Mouse (Mus musculus) limb, embryonic 13.5 days (tissue): ENCODE data around the gene Rilpl1. TPM values are rescaled to one million over a fixed set of nuclear protein-coding genes. Genes with fewer than 3 reads are reported as not detected.
"Not testable (repeated sequence)": the region's sequence is repeated elsewhere in the genome, so short reads cannot be mapped to it uniquely, and the experiment has no call there.

ENCODE experiments used
- ATAC-seq: fragments of 200-750 bp; cut with Nextera tagmentation; 2 replicates; pipeline ENCODE4 v1.8.0; 2017; ENCODE audit warnings: low read depth, moderate number of reproducible peaks, moderate TSS enrichment; ENCODE audit not compliant: low FRiP score
- H3K27ac ChIP-seq: fragments of 300-500 bp; sonication (generic); 2 replicates; pipeline ENCODE4 v1.5.1; 2015; ENCODE audit warnings: inconsistent platforms, mild to moderate bottlenecking, moderate library complexity
- H3K27me3 ChIP-seq: fragments of 300-500 bp; sonication (generic); 2 replicates; pipeline ENCODE4 v1.6.1; 2015; ENCODE audit warnings: mild to moderate bottlenecking, inconsistent platforms
- H3K36me3 ChIP-seq: fragments of 300-500 bp; sonication (generic); 2 replicates; pipeline ENCODE4 v1.6.1; 2015; ENCODE audit warnings: inconsistent platforms, mild to moderate bottlenecking, moderate library complexity
- H3K4me1 ChIP-seq: fragments of 300-500 bp; sonication (generic); 2 replicates; pipeline ENCODE4 v1.6.1; 2015; ENCODE audit warnings: inconsistent platforms
- H3K4me2 ChIP-seq: fragments of 300-500 bp; sonication (generic); replicated peaks from 2 replicates; pipeline ENCODE4 v1.6.1; 2015; ENCODE audit warnings: inconsistent platforms, mild to moderate bottlenecking, moderate library complexity
- H3K4me3 ChIP-seq: fragments of 300-500 bp; sonication (generic); 2 replicates; pipeline ENCODE4 v1.5.1; 2015; ENCODE audit warnings: moderate library complexity, mild to moderate bottlenecking, inconsistent platforms
- H3K9ac ChIP-seq: fragments of 300-500 bp; sonication (generic); 2 replicates; pipeline ENCODE4 v1.6.1; 2015; ENCODE audit warnings: mild to moderate bottlenecking, inconsistent platforms
- H3K9me3 ChIP-seq: fragments of 300-500 bp; sonication (generic); 2 replicates; pipeline ENCODE4 v1.6.1; 2016; ENCODE audit warnings: inconsistent platforms
- WGBS: fragments of 180-500 bp; shearing (Covaris S2); methylation state at CpG from one replicate; pipeline ENCODE4 v1.1.7; 2015; 5-methylcytosine and 5-hydroxymethylcytosine counted together
- polyA plus RNA-seq: library from polyadenylated mRNA; unstranded; fragments of >200 nt; fragmentation: Nextera tagmentation; extraction: Ambion mirVana; gene quantifications from 2 replicates; pipeline ENCODE4 v1.2.1, GENCODE M21; 2015

Gene Rilpl1
- polyA plus RNA-seq, result 26.0 and 27.8 TPM in 2 replicates

DNA sequence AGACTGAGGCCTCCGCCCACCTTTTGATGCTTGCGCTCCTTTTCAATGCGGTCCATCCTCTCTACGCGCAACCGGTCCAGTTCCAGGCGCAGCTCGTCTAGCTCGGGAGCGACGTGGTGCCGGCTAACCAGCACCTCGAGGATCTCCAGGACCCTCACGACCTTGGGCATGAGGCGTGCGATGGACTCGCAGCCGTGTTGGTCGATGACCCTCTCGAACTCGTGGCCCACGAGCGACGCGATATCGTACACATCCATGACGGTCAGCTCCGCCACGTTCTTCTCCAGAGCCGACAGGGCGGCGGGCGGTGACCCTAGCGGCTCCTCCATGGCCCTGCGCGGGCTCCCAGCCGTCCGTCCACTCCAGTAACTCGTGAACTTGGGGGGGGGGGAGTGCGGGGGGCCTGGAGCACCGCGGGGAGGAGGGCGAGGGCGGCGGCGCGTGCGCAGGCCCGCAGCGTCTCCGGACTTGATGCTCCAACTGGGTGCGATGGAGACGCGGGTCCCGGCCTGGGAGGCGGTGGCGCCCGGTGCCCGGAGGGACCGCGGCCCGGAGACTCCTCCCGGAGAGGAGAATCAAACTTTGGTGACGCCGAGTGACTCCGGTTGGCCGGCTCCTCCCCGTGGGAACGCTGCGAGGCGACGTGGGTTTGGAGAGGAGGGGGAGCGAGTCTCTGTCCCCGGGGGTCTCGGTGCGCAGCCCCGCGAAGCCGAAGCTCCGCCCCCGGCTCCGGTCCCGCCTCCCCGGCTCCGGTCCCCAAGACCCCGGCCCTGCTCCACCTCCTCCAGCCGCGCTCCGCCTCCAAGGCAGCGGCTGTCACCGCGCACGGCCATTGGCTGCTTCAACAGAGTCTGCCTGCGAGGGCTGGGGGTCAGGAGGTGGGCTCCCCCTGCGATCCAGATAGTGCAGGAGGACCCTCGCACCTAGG is at the start of gene Rilpl1:
Gene Rilpl1, minus strand, starts transcription at position 737 of the 928 bp plus-strand sequence.
- peak within 1 kb of the TSS; percentile 80 for H3K4me3 ChIP-seq
- peak within 1 kb of the TSS; percentile 94 for H3K4me2 ChIP-seq
- no peaks in the 10 kb centered on the region for H3K9me3 ChIP-seq
- H3K27ac ChIP-seq, result peak within 1 kb of the TSS; percentile 84
- ATAC-seq, result peak; percentile 95
- under 1% methylated on average over 76 of the region's 96 CpGs for WGBS
- peaks cover 44% of the 10 kb centered on the region for H3K4me1 ChIP-seq
- peaks cover 11% of the 10 kb centered on the region; the same call in 1 of the 2 replicates for H3K36me3 ChIP-seq
- no peaks in the 10 kb centered on the region for H3K27me3 ChIP-seq
- H3K9ac ChIP-seq, result peak within 1 kb of the TSS; percentile 81

GRCm38 (mm10) chr5:124578633-124579317 is 47.6 kb upstream of the Rilpl1 start, which contains the start of the genes Eif2b1 and Gtf2h3:
Eif2b1 (minus strand) TSS chr5:124579131.
Gtf2h3 (plus strand) TSS chr5:124579140.
- Histone ChIP-seq H3K36me3 (peaks cover 53% of the 10 kb centered on the region), H3K4me1 (peaks cover 18% of the 10 kb centered on the region), H3K9me3 (no peaks in the 10 kb centered on the region), H3K4me2 (peak within 1 kb of the TSS; percentile 84), H3K4me3 (peak within 1 kb of the TSS; percentile 67), H3K27me3 (no peaks in the 10 kb centered on the region), H3K27ac (no peak within 1 kb of the TSS), H3K9ac (peak within 1 kb of the TSS; percentile 84)
- ATAC-seq, result peak; percentile 93
- WGBS, result 1% methylated on average over 51 of the region's 51 CpGs

DNA sequence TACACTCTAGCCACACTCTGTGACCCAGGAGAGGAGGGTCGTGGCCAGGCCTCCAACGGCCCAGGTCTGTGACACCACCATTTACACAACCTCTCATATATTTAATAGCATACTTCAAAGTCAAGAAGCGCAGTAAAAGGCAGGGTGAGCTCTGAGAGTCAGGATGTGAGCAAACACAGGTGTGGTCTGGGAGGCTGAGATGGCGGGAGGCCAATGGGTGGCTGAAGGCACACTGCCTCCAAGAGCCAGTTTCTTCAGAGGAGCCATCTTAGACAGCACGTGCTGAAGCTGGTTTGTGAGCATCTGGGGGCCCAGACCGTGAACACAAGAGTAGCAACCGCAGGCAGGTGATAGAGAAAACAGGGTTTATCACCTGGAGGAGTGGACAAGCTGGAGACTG is 44.3 kb upstream of the Rilpl1 start:
- H3K4me1 ChIP-seq, result peaks cover 18% of the 10 kb centered on the region
- no peak overlapping the region for H3K4me3 ChIP-seq
- no peak overlapping the region for H3K27ac ChIP-seq
- no peaks in the 10 kb centered on the region for H3K27me3 ChIP-seq
- ATAC-seq, result no peak
- no peak overlapping the region for H3K4me2 ChIP-seq
- WGBS, result 80% methylated on average over 7 of the region's 7 CpGs
- no peaks in the 10 kb centered on the region for H3K9me3 ChIP-seq
- peaks cover 72% of the 10 kb centered on the region for H3K36me3 ChIP-seq
- H3K9ac ChIP-seq, result no peak overlapping the region

- H3K27me3 ChIP-seq, result no peaks in the 10 kb centered on the region
- H3K4me3 ChIP-seq, result no peak overlapping the region
- WGBS, result 85% methylated on average over 12 of the region's 12 CpGs
- H3K9me3 ChIP-seq, result no peaks in the 10 kb centered on the region
- H3K4me1 ChIP-seq, result no peaks in the 10 kb centered on the region
- H3K36me3 ChIP-seq, result peaks cover 99% of the 10 kb centered on the region
- H3K27ac ChIP-seq, result no peak overlapping the region
- ATAC-seq, result no peak
- no peak overlapping the region for H3K4me2 ChIP-seq
- H3K9ac ChIP-seq, result no peak overlapping the region
These were observed 39.9 kb upstream of the Rilpl1 start for GRCm38 (mm10) chr5:124571068-124571467.

- 89% methylated on average over 1 of the region's 1 CpGs for WGBS
- H3K4me3 ChIP-seq, result no peak overlapping the region
- no peak for ATAC-seq
- H3K4me2 ChIP-seq, result no peak overlapping the region
- no peak overlapping the region for H3K27ac ChIP-seq
- H3K36me3 ChIP-seq, result peaks cover 59% of the 10 kb centered on the region
- no peaks in the 10 kb centered on the region for H3K9me3 ChIP-seq
- peaks cover 13% of the 10 kb centered on the region for H3K4me1 ChIP-seq
- H3K9ac ChIP-seq, result no peak overlapping the region
- no peaks in the 10 kb centered on the region for H3K27me3 ChIP-seq
These were observed 24.0 kb upstream of the Rilpl1 start for GRCm38 (mm10) chr5:124555145-124555544.

GRCm38 (mm10) chr5:124553607-124554006 is 22.4 kb upstream of the Rilpl1 start:
- Histone ChIP-seq H3K4me3 (peak overlapping the region; percentile 89), H3K9ac (no peak overlapping the region), H3K4me2 (peak overlapping the region; percentile 74), H3K27ac (no peak overlapping the region), H3K4me1 (peaks cover 13% of the 10 kb centered on the region), H3K36me3 (peaks cover 46% of the 10 kb centered on the region), H3K9me3 (no peaks in the 10 kb centered on the region), H3K27me3 (no peaks in the 10 kb centered on the region)
- ATAC-seq, result no peak
- 70% methylated on average over 6 of the region's 6 CpGs for WGBS

GRCm38 (mm10) chr5:124552558-124553307 is 21.5 kb upstream of the Rilpl1 start, which contains the start of gene Ddx55:
Ddx55 (plus strand) TSS chr5:124552864.
- H3K27me3 ChIP-seq, result no peaks in the 10 kb centered on the region
- H3K27ac ChIP-seq, result peak within 1 kb of the TSS; percentile 73
- peak within 1 kb of the TSS; percentile 74 for H3K4me2 ChIP-seq
- H3K4me3 ChIP-seq, result peak within 1 kb of the TSS; percentile 89
- H3K4me1 ChIP-seq, result peaks cover 13% of the 10 kb centered on the region
- H3K36me3 ChIP-seq, result peaks cover 46% of the 10 kb centered on the region
- under 1% methylated on average over 66 of the region's 66 CpGs for WGBS
- ATAC-seq, result peak; percentile 92
- H3K9ac ChIP-seq, result peak within 1 kb of the TSS; percentile 83
- no peaks in the 10 kb centered on the region for H3K9me3 ChIP-seq

- H3K27me3 ChIP-seq, result no peaks in the 10 kb centered on the region
- 9% methylated on average over 9 of the region's 9 CpGs for WGBS
- ATAC-seq, result no peak
These were observed 20.9 kb upstream of the Rilpl1 start for GRCm38 (mm10) chr5:124552094-124552472.

GRCm38 (mm10) chr5:124551349-124552093 is 20.3 kb upstream of the Rilpl1 start:
- H3K9me3 ChIP-seq, H3K27me3 ChIP-seq, H3K27ac ChIP-seq, ATAC-seq: not testable (repeated sequence)
- Histone ChIP-seq H3K36me3 (peaks cover 47% of the 10 kb centered on the region), H3K4me3 (peak overlapping the region; percentile 89), H3K4me1 (peaks cover 13% of the 10 kb centered on the region), H3K4me2 (peak overlapping the region; percentile 74), H3K9ac (peak overlapping the region; percentile 83)
- 34% methylated on average over 5 of the region's 5 CpGs for WGBS

More at GRCm38 (mm10) chr5:124552094-124552472, 20.9 kb upstream of the Rilpl1 start:
- H3K4me1 ChIP-seq, result peaks cover 13% of the 10 kb centered on the region
- H3K4me3 ChIP-seq, result peak overlapping the region; percentile 89
- peak overlapping the region; percentile 73 for H3K27ac ChIP-seq
- H3K9me3 ChIP-seq, result no peaks in the 10 kb centered on the region
- peak overlapping the region; percentile 74 for H3K4me2 ChIP-seq
- H3K9ac ChIP-seq, result peak overlapping the region; percentile 83
- H3K36me3 ChIP-seq, result peaks cover 47% of the 10 kb centered on the region

DNA sequence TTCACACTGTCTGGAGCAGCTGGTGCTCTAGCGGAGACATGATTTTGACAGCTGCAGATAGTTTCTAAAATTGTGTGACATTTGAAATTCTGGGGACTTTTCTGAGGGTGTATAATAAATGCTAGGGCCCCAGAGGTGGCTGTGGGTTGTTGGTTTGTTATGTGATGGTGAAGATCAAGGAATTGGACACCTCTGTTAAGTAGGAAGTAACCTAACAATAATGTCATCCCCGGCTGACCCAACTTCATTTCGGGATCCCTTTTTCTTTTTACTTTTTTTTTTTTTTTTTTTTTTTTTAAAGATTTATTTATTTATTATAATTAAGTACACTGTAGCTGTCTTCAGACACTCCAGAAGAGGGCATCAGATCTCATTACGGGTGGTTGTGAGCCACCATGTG is 19.5 kb upstream of the Rilpl1 start:
- not testable (repeated sequence) for H3K9ac ChIP-seq, H3K4me3 ChIP-seq, H3K27ac ChIP-seq, H3K27me3 ChIP-seq, ATAC-seq, H3K4me2 ChIP-seq, H3K9me3 ChIP-seq
- 70% methylated on average over 4 of the region's 4 CpGs for WGBS
- H3K4me1 ChIP-seq, result peaks cover 13% of the 10 kb centered on the region
- H3K36me3 ChIP-seq, result peaks cover 47% of the 10 kb centered on the region

DNA sequence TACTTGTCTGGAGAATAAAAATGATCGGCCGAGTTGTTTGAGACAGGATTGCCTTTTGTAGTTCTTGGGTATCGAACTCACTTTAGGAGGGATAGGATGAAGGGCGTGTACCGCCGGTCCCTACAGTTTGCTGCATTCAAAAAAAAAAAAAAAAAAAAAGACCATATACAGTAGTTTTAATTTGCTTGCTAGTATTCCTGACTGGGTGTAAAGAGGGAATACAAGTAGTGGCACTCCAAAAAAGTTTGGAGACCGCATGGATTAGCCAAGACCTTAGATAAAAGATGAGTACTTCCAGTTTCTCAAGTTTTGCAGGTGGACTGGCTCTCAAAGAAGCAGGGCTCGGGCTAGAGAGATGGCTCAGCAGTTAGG is 10.4 kb upstream of the Rilpl1 start:
- WGBS, result 12% methylated on average over 8 of the region's 8 CpGs
- no peaks in the 10 kb centered on the region for H3K9me3 ChIP-seq
- peak overlapping the region; percentile 98 for H3K4me3 ChIP-seq
- no peak for ATAC-seq
- H3K4me2 ChIP-seq, result peak overlapping the region; percentile 69
- H3K27me3 ChIP-seq, result 0 out of 2 replicates have a peak, but pooled peaks cover 4% of the 10 kb centered on the region
- peaks cover 17% of the 10 kb centered on the region for H3K4me1 ChIP-seq
- peak overlapping the region; percentile 88; the same call in 1 of the 2 replicates for H3K27ac ChIP-seq
- peak overlapping the region; percentile 97 for H3K9ac ChIP-seq
- peaks cover 42% of the 10 kb centered on the region for H3K36me3 ChIP-seq
